Mouse (Mus musculus): ENCODE measurements around the gene B3gntl1.

Gene B3gntl1

DNA sequence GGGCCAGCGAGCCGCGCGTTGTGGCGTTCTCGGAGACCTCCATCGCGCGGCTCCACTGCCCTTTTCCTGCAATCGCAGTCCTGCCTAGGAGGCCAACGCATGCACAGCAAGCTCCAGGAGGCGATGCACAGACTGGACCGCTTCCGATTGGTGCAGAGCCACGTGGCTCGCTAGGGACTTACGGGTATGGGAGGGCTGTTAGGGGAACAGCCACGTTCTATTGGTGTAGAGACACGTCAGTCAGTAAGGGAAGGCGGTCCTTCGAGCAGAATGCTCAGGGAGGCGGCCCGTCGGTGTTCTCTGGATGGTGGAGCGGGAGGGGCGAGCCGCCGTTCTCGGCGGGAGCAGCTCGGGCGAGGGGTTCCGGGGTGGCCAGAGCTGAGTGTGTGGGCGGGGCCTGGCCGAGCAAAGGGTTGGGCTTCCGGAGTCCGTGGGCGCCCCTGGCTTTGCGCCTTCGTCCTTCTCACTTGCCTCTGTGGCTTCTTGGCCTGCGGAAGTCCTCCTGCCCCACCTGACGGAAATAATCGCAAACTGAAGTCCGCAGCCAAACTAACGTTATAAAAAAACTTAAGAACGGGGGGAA lies at the start of gene B3gntl1:
Gene B3gntl1 (minus strand): TSS at position 164 of the 583 bp plus-strand sequence.
- DNase-seq (ENCODE audit: low spot score), result peak; percentile 98

DNA sequence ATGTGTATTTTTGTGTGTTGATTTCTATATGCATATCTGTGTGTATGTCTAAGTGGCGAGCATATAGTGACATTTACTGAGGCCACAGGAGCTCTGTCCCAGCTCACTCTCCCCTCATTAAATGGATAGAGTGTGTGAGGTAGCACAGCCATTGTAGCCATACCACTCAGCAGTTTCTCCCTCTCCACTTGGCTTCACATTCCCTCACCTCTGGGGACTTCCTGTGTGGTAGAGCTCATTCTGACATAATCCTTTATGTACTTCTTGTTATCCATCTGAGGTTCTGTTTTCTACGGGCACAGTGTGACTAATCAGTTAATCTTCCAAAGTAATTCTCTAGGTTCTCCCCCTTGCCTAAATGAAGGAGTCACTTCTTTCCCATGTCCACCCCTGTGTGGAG lies 49.5 kb upstream of the B3gntl1 start:
- no peak for DNase-seq (ENCODE audit: low spot score)

DNA sequence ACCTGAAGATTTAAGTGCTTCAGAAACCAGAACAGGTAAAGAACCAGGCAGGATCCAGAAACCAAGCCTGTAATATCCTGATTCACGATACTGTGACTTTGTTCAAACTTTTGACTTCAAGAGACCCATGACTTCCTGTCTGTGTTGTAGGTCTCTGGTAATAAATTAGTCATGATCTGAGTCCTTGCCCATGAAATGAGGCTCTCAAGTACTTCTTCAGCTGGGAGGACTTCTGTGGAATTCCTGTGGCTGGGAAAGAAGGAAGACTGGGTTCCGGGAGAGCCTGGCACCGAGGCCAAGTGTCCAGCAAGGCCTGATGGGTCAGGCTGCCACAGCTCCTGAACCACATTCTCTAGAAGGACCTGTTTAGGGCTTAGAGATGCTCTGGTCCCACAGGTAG lies 47.8 kb upstream of the B3gntl1 start:
- DNase-seq (ENCODE audit: low spot score), result no peak

DNA sequence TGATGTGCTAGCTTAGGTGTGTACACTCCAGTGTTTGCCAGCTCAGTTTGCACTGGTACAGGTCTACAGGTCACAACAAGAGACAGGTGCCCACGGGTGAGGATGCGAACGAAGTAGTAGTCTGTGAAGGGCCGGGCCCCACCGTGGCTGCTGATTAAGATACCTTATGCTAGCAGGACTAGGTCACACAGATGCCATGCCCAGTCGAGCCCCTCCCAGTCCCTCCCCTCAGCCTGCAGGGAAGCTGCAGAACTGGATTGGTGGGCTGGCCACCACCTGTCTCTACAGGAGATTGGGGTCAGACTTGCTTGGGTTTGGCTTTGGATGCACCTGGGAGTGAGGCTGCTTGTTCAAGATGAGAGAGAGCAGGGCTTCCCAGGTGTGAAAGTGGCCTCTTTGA lies 44.8 kb upstream of the B3gntl1 start:
- peak; percentile 44 for DNase-seq (ENCODE audit: low spot score)

DNA sequence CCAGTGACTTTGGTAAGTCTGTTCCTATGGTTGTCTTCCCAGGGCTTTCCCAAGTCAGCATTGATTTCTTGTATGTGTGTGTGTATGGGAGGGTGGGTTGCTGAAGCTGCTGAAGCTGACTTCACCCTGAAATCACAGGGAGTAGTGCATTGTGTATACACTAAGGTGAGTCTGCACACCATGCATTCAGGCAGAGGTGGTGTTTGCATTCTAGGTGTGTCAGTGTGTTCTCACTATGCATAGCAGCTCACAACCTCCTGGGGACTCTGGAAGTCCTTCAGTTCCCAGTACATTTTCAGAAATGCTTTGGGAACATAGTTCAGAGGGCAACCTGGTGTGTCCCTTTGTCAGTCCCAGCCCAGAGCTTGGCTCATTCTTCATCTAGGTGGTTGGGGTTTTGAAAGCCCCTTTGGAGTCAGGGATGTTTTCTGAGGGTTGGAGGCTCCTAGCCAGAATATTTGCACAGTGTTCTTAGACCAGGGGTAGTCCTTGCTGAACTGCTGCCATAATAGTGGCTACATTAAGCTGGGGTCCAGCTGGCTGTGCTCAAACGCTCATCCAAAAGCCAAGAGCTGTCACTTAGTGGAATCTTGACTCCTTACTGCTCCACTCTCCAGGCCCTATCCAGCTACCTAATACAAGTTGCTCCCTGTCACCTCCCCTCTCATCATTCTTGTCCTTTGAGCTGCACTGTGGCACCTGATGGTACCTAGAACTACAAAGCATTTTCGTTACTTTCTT lies 42.0 kb upstream of the B3gntl1 start:
- DNase-seq (ENCODE audit: low spot score), result no peak

DNA sequence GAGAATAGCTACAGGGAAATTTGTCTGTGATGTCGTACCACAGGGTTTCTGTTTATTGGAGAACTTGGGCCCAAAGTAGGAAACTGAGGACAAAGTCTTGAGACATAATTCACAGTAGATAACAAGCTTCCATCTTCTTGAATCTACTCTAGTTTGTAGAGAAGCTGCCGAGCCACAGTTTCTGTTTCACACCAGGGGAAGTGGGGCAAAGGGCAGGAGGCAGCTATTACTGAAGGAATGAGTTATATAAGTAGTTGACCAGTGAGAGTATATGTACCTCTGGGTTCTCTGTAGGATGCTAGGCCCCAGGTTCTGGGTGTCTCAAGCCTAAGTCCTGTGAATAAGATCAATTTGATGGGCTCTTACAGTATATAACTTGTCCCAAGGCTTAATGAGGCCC lies 40.6 kb upstream of the B3gntl1 start:
- no peak for DNase-seq (ENCODE audit: low spot score)

DNA sequence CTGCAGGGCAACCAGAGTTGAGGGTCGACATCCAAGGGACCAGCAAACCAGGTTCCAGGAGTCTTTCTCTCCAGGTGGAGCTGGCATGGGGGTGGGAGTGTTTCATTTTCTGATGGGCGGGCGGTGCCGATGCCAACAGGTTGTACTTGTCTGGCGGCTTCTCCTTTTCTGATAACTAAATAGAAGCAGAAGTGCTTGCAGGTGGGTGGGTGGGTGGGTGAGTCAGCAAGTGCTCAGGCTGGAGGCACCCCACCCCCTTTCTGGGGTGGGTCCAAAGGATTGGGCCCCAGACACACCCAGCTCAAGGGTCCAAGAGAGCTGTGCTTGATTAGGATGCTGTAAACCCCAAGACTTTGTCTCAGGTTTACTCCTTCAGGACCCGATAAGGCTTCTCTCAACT lies 40.0 kb upstream of the B3gntl1 start:
- peak; percentile 45 for DNase-seq (ENCODE audit: low spot score)

DNA sequence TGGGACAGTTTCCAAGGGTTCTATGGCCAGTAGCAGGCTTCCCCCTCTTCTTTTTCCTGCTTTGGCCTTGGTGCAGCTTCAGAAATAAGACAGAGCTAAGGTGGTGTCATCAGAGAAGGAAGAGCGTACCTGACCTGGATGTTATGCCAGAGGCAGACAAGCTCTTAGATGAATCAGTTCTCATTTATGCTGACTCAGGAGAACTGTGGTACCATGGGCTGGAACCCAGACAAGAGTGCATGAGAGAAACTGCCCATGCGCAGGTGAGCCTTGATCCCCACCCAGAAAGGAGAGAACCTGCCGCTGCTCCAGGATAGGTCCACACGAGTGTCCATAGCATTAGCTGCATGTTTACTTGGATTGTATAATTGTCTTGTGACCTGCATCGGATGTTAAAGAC lies 37.3 kb upstream of the B3gntl1 start:
- no peak for DNase-seq (ENCODE audit: low spot score)

DNA sequence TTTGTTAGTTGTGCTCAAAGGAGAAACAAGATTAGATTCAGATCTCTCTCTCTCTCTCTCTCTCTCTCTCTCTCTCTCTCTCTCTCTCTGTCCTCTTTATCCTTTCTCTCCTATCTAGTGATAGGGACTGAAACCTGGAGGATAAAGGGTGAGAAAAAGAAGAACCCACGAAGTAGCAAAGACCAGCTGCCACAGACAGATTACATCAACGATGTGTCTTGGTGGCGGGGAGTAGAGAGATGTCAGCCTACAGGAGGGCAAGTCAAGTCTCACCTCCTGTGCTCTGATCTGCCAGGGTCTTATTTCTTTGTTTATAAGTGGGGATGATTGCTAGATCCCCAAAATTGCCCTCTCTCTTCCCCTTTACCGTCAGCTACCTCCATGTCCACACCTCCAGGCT lies 36.3 kb upstream of the B3gntl1 start:
- no peak for DNase-seq (ENCODE audit: low spot score)

DNA sequence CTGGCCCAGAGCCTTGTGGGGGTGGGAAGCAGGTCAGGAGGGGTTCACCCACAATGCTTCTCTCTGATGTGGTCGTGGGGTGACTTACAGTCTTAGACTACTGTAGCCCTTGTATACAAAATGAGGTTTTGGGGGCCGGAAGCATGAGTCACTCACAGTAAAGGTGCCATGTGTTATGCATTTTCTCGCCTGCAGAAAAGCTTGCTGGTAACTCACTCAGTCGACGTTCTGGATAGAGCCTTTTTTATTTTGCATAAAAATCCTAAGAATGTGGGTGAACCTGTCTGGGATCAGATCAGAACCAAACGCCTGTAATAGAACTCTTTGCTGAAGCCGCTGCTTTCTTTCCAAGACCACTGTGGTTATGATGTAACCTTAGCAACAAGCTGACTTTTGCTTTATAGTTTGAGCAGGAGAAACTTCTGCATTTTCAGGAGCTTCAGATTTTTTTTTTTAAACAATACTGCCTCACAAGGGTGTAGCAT lies 33.6 kb upstream of the B3gntl1 start:
- DNase-seq (ENCODE audit: low spot score), result no peak

DNA sequence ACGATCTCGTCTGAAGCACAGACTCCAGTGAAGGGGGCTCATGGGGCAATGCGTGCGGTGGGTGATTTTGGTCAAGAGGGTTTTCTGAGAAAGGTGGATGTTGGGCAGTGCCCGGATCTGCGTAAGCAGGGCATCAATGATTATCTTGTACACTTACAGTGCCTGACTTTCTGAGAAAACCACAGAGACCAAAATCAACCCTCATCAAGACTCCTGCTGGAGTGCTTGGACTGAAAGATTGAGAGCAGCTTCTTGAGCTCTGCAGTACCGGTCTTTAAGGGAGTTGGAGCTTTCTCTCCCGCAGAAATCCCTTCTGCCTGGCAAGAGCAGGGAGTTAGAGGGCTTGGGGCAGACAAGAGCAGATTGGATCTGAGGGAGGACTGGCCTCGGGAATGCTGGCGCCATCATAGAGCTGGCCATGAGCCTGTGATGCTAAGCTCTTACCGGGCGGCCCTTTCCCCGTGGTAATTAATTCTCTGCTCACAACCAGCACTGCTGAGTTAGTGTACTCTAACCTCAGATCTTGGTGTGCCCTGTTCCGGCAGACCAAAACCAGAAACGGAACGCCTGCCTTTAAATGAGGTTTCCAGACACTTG lies 30.8 kb upstream of the B3gntl1 start:
- no peak for DNase-seq (ENCODE audit: low spot score)

DNA sequence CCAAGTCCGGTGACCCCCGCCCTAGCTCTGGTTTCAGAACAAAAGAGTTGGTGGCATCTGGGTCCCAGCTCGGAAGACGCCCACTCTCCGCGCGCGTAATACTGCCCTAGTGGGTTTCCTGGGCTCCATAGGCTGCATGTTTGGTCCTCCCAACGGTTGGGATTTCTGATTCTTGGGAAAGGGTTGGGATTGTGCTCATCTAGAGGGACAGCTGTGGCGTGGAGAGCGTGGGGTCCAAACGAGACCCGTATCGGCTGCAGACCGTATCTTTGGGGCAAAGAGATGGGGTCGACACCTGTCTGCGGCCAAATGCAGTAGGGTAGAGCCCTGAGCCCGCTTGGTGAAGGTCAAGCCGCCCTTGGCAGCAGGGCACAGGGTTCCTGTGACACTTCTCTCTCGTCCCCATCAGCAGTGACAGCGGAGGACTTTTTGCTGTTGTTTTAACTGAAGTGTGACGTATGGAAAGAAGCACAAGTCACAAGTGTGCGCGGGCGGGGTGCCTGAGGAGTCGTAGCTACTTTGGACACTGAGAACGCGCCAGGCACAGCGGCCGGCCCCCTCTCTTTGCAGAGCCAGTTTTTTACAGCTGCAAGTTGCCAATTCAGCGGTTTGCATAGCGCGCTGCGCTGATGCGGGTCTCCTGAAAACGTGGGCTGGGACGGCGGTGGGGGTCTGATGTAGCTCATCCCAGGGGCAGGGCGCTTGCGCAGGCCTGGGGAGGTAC lies 30.1 kb upstream of the B3gntl1 start:
- DNase-seq (ENCODE audit: low spot score), result peak; percentile 52

DNA sequence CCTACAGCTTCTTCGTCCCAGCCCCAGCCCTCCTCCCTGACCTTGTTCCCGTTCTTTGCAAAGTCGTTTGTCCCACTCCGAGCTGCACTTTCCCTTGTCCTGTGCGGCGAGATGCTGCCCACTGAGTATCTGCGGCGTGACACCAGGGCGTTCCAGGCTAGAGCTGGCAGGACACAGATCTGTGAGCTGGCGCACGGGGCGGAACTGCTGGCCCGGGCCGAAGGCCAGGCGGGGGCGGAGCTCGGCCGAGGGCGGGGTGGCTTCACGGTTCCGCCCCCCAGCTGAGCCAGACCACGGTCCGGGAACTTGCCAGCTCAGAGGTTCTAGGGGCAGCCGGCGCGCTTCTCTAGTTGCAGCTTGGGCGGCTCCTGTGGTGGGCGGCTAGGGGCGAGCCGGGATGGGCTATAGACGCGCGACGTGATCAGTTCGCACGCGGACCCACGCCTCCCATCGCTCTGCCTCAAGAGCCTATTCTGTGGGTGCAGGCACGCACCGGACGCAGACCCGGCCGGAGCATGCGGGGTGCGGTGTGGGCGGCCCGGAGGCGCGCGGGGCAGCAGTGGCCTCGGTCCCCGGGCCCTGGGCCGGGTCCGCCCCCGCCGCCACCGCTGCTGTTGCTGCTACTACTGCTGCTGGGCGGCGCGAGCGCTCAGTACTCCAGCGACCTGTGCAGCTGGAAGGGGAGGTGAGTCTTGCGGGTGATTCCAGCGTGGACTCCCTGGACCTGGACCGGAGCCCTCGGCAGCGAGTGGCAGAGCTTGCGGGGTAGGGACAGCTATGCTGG lies 29.4 kb upstream of the B3gntl1 start:
- DNase-seq (ENCODE audit: low spot score), result peak; percentile 95

DNA sequence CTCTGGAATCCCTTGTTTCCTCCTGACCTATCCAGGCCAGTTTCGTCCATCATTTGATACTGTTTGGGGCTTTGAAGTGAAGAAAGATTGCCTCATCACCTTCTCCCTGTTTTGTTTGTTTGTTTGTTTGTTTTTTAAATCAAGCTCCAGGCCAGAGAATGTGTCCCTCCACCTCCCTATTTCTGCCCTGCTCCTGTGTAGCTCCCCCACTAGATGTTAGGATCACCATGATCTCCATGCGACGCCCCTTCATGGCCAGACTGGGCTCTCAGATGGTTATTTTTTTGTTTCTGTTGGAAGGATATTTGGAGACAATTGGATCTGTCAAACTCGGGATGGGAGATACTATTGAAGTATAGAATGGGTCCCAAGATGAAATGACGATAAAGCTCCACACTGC lies 28.3 kb upstream of the B3gntl1 start, which contains the start of gene Metrnl:
Gene Metrnl (plus strand): TSS at position 301 of the 400 bp plus-strand sequence.
- DNase-seq (ENCODE audit: low spot score), result no peak

DNA sequence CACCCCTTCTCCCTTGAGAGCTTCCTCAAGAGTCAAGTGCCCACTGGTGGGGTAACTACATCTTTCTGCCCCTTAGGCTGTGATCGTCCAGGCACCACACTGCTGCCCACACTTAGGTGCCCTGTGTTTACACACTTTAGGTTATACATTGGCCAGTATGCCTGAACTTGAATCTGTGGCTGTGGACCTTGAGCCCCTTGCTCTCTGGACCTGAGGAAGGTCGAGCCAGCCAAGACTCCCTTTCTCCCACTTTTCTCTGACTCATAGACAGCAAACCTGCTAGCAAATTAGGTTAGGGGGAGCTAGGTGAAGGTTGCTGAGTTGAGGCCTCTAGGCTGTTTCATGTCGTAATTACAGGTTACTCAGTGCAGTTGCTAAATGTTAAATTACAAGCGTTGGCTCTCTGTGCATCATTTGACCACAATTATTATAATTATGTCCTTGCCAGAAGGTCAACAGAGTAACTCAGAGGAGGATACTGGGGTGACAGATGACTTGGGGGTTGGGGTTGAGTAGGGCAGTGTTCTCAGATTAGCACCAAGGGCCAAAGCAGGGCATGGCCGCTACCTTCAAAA lies 25.5 kb upstream of the B3gntl1 start:
- DNase-seq (ENCODE audit: low spot score), result no peak

DNA sequence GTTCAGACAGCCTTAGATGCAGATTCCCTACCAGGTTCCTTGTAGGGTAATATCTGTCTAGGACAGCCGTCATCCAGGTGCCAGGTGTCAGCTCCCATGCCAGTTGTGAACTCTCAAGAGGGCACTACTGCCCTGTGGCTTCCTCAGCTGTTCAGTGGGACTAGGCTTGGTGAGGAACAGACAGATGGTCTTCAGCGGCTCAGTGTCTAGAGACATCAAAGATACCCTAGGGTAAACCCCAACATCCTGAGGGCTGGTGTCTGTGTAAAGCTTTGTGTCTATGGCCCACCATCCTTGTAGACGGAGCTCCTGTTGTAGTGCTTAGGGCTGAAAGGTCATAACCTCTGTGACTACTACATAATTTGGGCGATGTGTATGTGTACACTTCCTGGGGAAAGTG lies 24.3 kb upstream of the B3gntl1 start:
- no peak for DNase-seq (ENCODE audit: low spot score)

DNA sequence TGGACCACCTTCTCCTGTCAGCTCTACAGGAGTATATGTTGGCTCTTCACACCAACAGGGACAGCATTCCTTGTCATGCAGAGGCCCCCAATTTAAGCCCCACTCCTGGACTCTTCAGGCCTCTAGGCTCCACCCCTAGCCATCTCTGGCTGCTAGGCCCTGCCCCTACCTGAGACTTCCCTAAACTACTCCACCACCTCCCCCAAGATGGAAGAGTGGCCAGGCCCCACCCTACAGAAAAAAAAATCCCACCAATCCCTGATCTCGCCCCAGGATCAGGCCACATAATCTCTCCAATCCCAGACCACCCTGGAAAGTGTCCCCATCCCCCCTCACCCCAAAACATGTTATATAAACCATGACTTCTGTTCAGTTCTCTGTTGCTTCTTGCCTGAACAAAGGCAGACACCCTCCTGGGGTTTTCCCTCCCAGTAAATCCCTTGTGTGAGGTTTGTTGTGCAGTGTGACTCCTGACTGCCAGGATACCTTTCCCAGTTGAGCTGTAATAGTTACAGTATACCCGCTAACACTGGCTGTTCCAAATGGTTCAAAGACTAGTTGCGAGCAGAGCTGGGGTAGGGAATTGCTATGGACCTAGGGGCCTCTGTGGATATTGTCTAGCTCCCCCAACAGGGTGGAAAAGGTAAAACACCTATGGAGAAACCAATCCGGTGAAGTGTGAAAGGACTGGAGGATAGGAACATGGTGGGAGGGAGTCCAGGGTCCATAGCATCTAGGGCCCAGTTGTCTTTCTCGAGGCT lies 22.5 kb upstream of the B3gntl1 start:
- DNase-seq (ENCODE audit: low spot score), result no peak

DNA sequence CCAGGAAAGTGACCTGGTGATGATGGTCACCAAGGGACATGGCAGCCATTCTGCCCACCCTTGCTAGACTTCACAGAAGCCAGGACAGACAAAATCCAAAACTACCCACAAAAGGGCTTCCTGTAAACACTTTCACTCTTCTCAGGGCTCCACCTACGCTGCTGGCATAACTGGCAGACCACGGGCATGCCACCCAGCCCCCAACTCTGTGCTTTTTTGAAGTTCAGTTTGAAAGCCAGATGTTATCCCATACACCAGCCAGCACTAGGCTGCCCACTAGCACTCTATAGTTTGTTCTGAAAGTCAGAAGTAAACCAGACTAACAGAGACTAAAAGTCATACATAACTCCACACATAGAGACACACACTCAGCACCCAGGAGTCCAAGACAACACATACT lies 15.1 kb upstream of the B3gntl1 start:
- no peak for DNase-seq (ENCODE audit: low spot score)

DNA sequence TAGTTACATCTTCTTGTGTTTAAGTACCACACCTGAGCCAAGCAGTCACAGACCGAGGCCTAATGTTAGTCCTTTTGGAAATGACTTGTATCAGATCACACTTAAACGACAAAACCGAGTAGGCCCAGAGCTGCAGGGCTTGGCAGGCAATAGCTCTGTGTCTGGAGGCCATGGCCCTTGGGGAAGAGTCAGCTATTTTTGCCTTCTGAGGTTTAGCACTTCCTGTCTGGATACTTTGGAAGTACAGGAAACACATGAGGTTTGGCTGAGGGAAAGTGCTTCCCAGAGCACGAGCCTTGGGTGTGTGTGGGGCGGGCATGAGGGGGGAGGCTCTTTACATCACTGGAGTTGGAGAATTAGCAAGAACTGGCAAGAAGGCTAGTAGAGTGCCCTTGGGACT lies 13.7 kb upstream of the B3gntl1 start:
- DNase-seq (ENCODE audit: low spot score), result no peak

DNA sequence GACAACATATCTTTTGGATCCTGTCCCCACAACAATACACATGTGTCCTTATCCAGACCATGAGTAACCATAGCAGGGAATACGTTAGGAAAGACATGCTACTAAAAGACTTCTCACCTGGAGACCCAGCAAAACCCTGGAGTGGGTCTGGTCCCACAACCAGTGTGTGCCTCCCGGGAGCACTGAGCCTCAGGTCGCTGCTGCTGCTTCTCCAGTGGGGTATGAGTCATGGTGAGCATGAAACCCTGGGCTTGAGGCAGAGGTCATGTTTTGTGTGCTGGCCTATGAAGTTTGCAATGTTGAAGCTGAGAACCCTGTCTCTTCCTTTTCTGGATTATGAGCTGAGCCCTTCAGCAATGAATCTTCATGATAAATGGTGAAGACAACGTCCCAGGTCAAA lies 13.1 kb upstream of the B3gntl1 start:
- no peak for DNase-seq (ENCODE audit: low spot score)

DNA sequence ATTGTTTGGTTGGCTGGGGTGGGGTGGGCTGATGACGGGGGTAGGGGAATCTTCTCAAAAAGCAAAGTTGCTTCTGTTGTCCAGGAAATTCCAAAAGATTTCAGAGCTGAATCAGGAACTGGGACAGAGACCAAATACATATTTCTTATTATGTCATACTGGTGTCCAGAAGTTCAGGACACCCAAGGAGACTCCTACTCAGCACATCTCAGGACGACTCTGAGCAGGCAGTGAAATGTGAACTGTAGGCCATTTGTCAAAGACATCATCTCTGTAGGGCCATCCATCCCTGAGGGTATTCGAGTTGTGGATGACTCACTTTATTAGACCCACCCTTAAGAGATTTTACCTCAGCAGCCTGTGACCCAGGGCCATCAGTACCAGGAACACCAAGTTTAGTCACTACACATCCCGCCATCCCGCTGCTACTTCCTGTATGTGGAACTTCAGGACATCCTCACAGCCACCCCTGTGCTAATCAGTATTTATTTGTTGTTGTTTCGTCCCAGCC lies 12.6 kb upstream of the B3gntl1 start:
- DNase-seq (ENCODE audit: low spot score), result no peak
